Mouse (Mus musculus) olfactory bulb, adult 2 months (tissue): ENCODE data around the gene Plekhb2.

Source experiments
- CTCF ChIP-seq: fragments of 200-500 bp; IDR thresholded peaks from 2 replicates; pipeline ENCODE4 v1.5.1; 2012; ENCODE audit warnings: low read depth, mild to moderate bottlenecking, low read length, moderate library complexity; ENCODE audit not compliant: insufficient read depth
- POLR2A ChIP-seq: fragments of 200-500 bp; IDR thresholded peaks from 2 replicates; pipeline ENCODE4 v1.6.1; 2012; ENCODE audit warnings: mild to moderate bottlenecking, low read depth, low read length, moderate library complexity; ENCODE audit not compliant: insufficient read depth

- TF ChIP-seq POLR2A (no peak), CTCF (no peak)
These were observed 10.5 kb upstream of the Plekhb2 start for GRCm38 (mm10) chr1:34839241-34839640.
